Mouse (Mus musculus) right cerebral cortex, adult 2 months (tissue): ENCODE measurements at regions not wholly inside any gene's neighbourhood (a gene's known extent, or its start where the extent isn't known, plus 50 kb on each side); places are given as distances from the start of the nearest gene placed in this dataset.
"Not testable (repeated sequence)": the region's sequence is repeated elsewhere in the genome, so short reads cannot be mapped to it uniquely, and the experiment has no call there.

Experiments
- DNase-seq, 2 experiments: peaks; one replicate each; pipeline ENCODE4 v3.0.0; 2021 to 2022; ENCODE audit warnings: low spot score in 2 of 2

DNA sequence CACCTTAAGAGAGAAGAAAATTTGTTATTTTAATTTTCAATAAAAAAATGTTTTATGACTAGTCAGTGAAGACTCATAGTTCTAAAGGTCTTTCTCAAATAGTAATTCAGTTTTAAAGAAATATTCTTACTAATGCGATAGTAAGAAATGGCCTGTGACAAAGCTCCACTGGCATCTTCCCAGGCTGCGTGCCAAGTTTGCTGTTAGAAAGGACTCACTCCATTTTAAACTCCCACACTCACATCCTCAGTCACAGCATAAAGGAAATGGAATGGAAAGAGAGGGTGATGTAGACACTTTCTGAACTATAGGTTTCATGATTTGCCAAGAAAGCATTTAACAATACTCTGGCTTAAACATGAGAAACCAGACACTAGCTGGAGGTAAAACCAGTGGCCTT is 436.6 kb downstream of the Mei4 start:
- peak; percentile 48 to 55 for DNase-seq

GRCm38 (mm10) chr9:82306285-82306684 is 442.8 kb downstream of the Mei4 start:
- DNase-seq, result no peak

- DNase-seq, result no peak
Measured at GRCm38 (mm10) chr9:82312466-82312865, 449.0 kb downstream of the Mei4 start.

DNA sequence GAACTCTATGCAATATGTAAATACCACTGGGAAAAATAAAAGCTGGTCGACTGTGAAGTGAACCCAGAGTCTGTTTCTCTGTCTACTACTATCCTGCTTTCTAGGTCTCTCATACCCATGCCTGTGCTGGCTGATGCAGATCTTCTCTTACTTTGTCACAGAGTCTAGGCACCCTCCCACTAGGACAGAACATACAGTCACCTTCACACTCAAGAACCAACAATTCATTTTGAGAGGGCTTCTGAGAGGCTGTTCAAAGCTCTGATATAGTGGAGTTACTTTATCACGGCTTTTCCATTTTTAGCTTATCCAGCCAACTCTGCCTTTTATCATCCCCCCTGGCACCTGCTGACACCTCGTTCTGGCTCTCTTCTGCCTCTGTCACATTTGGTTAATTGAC is 477.0 kb downstream of the Mei4 start:
- DNase-seq, result no peak

DNA sequence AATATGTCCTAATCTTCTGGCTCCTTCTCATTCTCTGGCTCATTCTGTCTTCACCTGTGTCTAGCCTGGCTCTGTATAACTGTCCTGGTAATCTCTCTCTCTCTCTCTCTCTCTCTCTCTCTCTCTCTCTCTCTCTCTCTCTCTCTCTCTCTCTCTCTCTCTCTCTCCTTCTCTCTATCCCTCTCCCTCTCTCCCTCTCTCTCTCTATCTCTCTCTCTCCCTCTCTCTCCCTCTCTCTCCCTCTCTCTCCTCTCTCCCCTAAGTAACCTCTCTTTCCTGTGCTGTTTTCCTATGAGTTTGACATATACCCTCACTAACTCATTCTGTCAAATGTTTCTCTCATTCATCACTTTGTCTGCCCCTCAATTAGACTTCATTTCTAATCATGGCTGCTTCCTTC is 478.6 kb upstream of the Irak1bp1 start:
- DNase-seq, result not testable (repeated sequence)

- DNase-seq, result no peak
Measured at GRCm38 (mm10) chr9:82359573-82359972, 469.8 kb upstream of the Irak1bp1 start.

DNA sequence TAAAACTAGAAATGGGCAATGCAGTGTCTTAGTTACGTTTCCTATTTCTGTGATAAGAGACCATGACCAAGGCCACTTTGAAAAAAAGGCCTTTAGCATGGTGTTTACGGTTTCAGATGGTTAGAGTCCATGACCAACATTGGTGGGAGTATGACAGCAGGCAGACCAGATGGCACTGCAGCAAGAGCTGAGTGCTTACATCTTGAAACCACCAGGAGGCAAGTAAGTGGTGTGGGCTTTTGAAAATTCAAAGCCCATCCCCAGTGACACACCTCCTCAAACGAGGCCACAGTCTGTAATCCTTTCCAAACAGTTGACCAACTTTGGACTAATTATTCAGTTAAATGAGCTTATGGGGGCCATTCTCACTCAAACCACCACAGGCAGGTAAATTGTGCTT is 427.0 kb upstream of the Irak1bp1 start:
- DNase-seq, result peak; percentile 6 to 18

- no peak for DNase-seq
Measured at GRCm38 (mm10) chr9:82404010-82404409, 425.3 kb upstream of the Irak1bp1 start.

DNA sequence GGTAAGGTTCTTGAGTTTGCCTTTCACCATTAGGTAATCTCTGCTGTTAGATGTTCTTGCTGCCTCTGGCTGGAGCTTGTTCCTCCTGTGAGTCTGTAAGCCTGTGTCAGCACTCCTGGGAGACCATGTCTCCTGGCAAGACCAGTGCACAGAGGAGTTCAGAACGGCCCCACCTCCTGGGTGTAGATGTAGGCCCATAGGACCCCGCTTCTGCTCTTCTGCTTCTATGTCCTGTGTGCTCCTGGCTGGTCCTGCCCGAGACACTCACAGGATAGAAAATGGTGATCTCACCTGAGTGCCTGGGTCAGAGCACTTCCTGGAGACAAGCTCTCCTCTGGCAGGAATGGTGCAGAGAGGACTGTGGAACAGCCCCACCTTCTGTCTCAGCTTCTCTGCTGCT is 422.2 kb upstream of the Irak1bp1 start:
- DNase-seq, result no peak

DNA sequence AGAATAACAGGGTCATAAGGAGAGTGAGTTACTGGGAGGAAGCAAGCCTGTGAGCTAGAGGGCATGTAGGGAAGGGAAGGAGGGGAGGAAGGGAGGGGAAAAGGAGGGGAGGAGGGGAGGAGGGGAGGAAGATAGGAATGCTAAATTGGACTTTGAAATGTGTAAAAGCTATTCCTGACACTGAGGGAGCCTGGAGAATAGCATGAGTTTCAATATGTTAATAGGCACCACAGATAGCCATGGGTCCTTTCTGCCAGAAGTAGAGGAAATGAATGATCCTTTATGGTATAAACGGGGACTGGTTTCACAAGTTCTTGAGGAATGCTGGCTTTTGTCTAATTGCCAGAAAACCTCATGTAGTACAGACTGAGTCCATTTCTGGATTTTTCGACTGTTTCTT is 420.4 kb upstream of the Irak1bp1 start:
- no peak for DNase-seq
